Mouse (Mus musculus) bone marrow, adult 2 months (tissue): ENCODE measurements around the gene Tbc1d17. TPM values are rescaled to one million over a fixed set of nuclear protein-coding genes. Genes with fewer than 3 reads are reported as not detected.
"Not testable (repeated sequence)": the region's sequence is repeated elsewhere in the genome, so short reads cannot be mapped to it uniquely, and the experiment has no call there.

Experiments used
- H3K27ac ChIP-seq: fragments of 200-500 bp; 2 replicates; pipeline ENCODE4 v1.5.1; 2012; ENCODE audit warnings: low read depth, mild to moderate bottlenecking, control low read depth, inconsistent platforms, low read length; ENCODE audit not compliant: control insufficient read depth, poor library complexity, insufficient read depth
- H3K4me1 ChIP-seq: fragments of 200-500 bp; 2 replicates; pipeline ENCODE4 v1.6.1; 2011; ENCODE audit warnings: low read length; ENCODE audit not compliant: control insufficient read depth, insufficient read depth
- H3K4me3 ChIP-seq: fragments of 200-500 bp; replicated peaks from 2 replicates; pipeline ENCODE3; 2011; ENCODE audit warnings: mild to moderate bottlenecking, low read depth, low read length, control low read depth; ENCODE audit not compliant: control insufficient read depth
- CTCF ChIP-seq: fragments of 200-500 bp; IDR thresholded peaks from 2 replicates; pipeline ENCODE4 v1.5.1; 2011; ENCODE audit warnings: low read length, control low read depth; ENCODE audit not compliant: control insufficient read depth, insufficient read depth
- POLR2A ChIP-seq: fragments of 200-500 bp; IDR thresholded peaks from 2 replicates; pipeline ENCODE4 v1.6.1; 2011; ENCODE audit warnings: low read depth, mild to moderate bottlenecking, control low read depth, low read length, borderline replicate concordance; ENCODE audit not compliant: control insufficient read depth
- WGBS: fragments of 180-500 bp; shearing (Covaris S2); methylation state at CpG from one replicate; pipeline ENCODE4 v1.1.7; 2018; 5-methylcytosine and 5-hydroxymethylcytosine counted together
- polyA plus RNA-seq: library from polyadenylated mRNA; stranded (reverse); fragments of >200 nt; gene quantifications from 2 replicates; pipeline ENCODE4 v1.2.4, GENCODE M21; 2011; ENCODE audit warnings: low replicate concordance; ENCODE audit not compliant: missing spikeins, insufficient read depth, insufficient read length

The Tbc1d17 gene
- polyA plus RNA-seq, 1 experiment = 49.2 TPM

GRCm38 (mm10) chr7:44877833-44878232 lies 29.0 kb upstream of the Tbc1d17 start:
- TF ChIP-seq CTCF = no peak
- TF ChIP-seq POLR2A = no peak
- Histone ChIP-seq H3K4me3 (no peak overlapping the region), H3K27ac (no peak overlapping the region), H3K4me1 (no peaks in the 10 kb centered on the region)
- 82% methylated on average over 14 of the region's 14 CpGs for WGBS

- WGBS = 80% methylated on average over 2 of the region's 2 CpGs
These were observed 22.9 kb upstream of the Tbc1d17 start for GRCm38 (mm10) chr7:44871774-44872173.

GRCm38 (mm10) chr7:44871181-44871580 lies 22.3 kb upstream of the Tbc1d17 start:
- H3K4me1 ChIP-seq = peaks cover 3% of the 10 kb centered on the region
- H3K27ac ChIP-seq = no peak overlapping the region
- no peak overlapping the region for H3K4me3 ChIP-seq
- 77% methylated on average over 1 of the region's 1 CpGs for WGBS
- TF ChIP-seq POLR2A (no peak), CTCF (no peak)

More at GRCm38 (mm10) chr7:44871774-44872173, 22.9 kb upstream of the Tbc1d17 start:
- H3K27ac ChIP-seq, H3K4me1 ChIP-seq, H3K4me3 ChIP-seq: not testable (repeated sequence)

GRCm38 (mm10) chr7:44870614-44871013 lies 21.7 kb upstream of the Tbc1d17 start:
- Histone ChIP-seq H3K27ac (no peak overlapping the region), H3K4me1 (peaks cover 5% of the 10 kb centered on the region)

GRCm38 (mm10) chr7:44869697-44870528 lies 21.0 kb upstream of the Tbc1d17 start, which contains the start of gene Ptov1:
TSS of gene Ptov1 (minus strand) at chr7:44869788.
- WGBS = 6% methylated on average over 29 of the region's 29 CpGs
- H3K27ac ChIP-seq = peak within 1 kb of the TSS; percentile 55
- TF ChIP-seq CTCF (no peak), POLR2A (no peak)
- H3K4me1 ChIP-seq = peaks cover 5% of the 10 kb centered on the region
- peak within 1 kb of the TSS; percentile 58 for H3K4me3 ChIP-seq

More at GRCm38 (mm10) chr7:44870614-44871013, 21.7 kb upstream of the Tbc1d17 start:
- TF ChIP-seq CTCF (no peak), POLR2A (no peak)
- WGBS = 85% methylated on average over 6 of the region's 6 CpGs
- no peak overlapping the region for H3K4me3 ChIP-seq

- H3K4me1 ChIP-seq = peaks cover 5% of the 10 kb centered on the region
- H3K4me3 ChIP-seq = peak overlapping the region; percentile 58
- WGBS = under 1% methylated on average over 102 of the region's 108 CpGs
- H3K27ac ChIP-seq = peak overlapping the region; percentile 55
- TF ChIP-seq CTCF (no peak), POLR2A (no peak)
These were observed 20.2 kb upstream of the Tbc1d17 start for GRCm38 (mm10) chr7:44868919-44869696.

- TF ChIP-seq POLR2A = no peak
- no peak for TF ChIP-seq CTCF
- Histone ChIP-seq H3K27ac (no peak overlapping the region), H3K4me3 (peak overlapping the region; percentile 15), H3K4me1 (peaks cover 5% of the 10 kb centered on the region)
- 13% methylated on average over 16 of the region's 16 CpGs for WGBS
These were observed 19.6 kb upstream of the Tbc1d17 start for GRCm38 (mm10) chr7:44868465-44868864.

GRCm38 (mm10) chr7:44867802-44868201 lies 18.9 kb upstream of the Tbc1d17 start:
- H3K27ac ChIP-seq = no peak overlapping the region
- no peak for TF ChIP-seq CTCF
- no peak for TF ChIP-seq POLR2A
- H3K4me1 ChIP-seq = peaks cover 5% of the 10 kb centered on the region
- WGBS = 74% methylated on average over 9 of the region's 9 CpGs
- H3K4me3 ChIP-seq = no peak overlapping the region
